Mouse (Mus musculus): ENCODE measurements around the gene Hexa. TPM values are rescaled to one million over a fixed set of nuclear protein-coding genes. Genes with fewer than 3 reads are reported as not detected.
A peak's percentile ranks its signal among the peaks of the same experiment; 100 is the strongest.

Hexa gene
- polyA plus RNA-seq, 1 experiment, result 81.2 TPM

- peaks cover 2% of the 10 kb centered on the region; the same call in 1 of the 2 replicates for H3K36me3 ChIP-seq (ENCODE audit: control insufficient read depth, insufficient read depth, low read length)
- no peak overlapping the region for H3K4me3 ChIP-seq (ENCODE audit: low read depth, low read length)
- WGBS, result 29% methylated on average over 6 of the region's 6 CpGs
- peak overlapping the region; percentile 82 for H3K27ac ChIP-seq (ENCODE audit: insufficient read depth, low read depth, low read length)
- no peak for TF ChIP-seq CTCF (IDR thresholded peaks at IDR 0.05; ENCODE audit: extremely low read depth, insufficient read length, insufficient replicate concordance, low read depth, low read length)
- no peak for TF ChIP-seq POLR2A (IDR thresholded peaks at IDR 0.05; ENCODE audit: low read depth, low read length)
- H3K4me1 ChIP-seq (ENCODE audit: control insufficient read depth, insufficient read depth, insufficient read length, low read length), result peaks cover 29% of the 10 kb centered on the region; the same call in 1 of the 2 replicates
- no peaks in the 10 kb centered on the region for H3K27me3 ChIP-seq (ENCODE audit: control insufficient read depth, insufficient read depth, low read length)
Observed at GRCm38 (mm10) chr9:59541617-59542016, 2.3 kb downstream of the Hexa start.

- H3K36me3 ChIP-seq (ENCODE audit: control insufficient read depth, insufficient read depth, low read length), result peaks cover 5% of the 10 kb centered on the region; the same call in 1 of the 2 replicates
- H3K27me3 ChIP-seq (ENCODE audit: control insufficient read depth, insufficient read depth, low read length), result no peaks in the 10 kb centered on the region
- peaks cover 27% of the 10 kb centered on the region; the same call in 1 of the 2 replicates for H3K4me1 ChIP-seq (ENCODE audit: control insufficient read depth, insufficient read depth, insufficient read length, low read length)
- H3K27ac ChIP-seq (ENCODE audit: insufficient read depth, low read depth, low read length), result no peak overlapping the region; the same call in 1 of the 2 replicates
- H3K4me3 ChIP-seq (ENCODE audit: low read depth, low read length), result no peak overlapping the region
- TF ChIP-seq POLR2A (IDR thresholded peaks at IDR 0.05; ENCODE audit: low read depth, low read length), result no peak
- TF ChIP-seq CTCF (IDR thresholded peaks at IDR 0.05; ENCODE audit: extremely low read depth, insufficient read length, insufficient replicate concordance, low read depth, low read length), result no peak
Observed at GRCm38 (mm10) chr9:59542766-59543324, 3.5 kb downstream of the Hexa start.

GRCm38 (mm10) chr9:59544739-59545138 lies 5.4 kb downstream of the Hexa start:
- Histone ChIP-seq H3K36me3 (ENCODE audit: control insufficient read depth, insufficient read depth, low read length) (peaks cover 8% of the 10 kb centered on the region; the same call in 1 of the 2 replicates), H3K27ac (ENCODE audit: insufficient read depth, low read depth, low read length) (peak overlapping the region; percentile 43), H3K27me3 (ENCODE audit: control insufficient read depth, insufficient read depth, low read length) (no peaks in the 10 kb centered on the region), H3K4me1 (ENCODE audit: control insufficient read depth, insufficient read depth, insufficient read length, low read length) (peaks cover 25% of the 10 kb centered on the region; the same call in 1 of the 2 replicates), H3K4me3 (ENCODE audit: low read depth, low read length) (no peak overlapping the region)
- 73% methylated on average over 5 of the region's 5 CpGs for WGBS
- TF ChIP-seq CTCF (IDR thresholded peaks at IDR 0.05; ENCODE audit: extremely low read depth, insufficient read length, insufficient replicate concordance, low read depth, low read length) (no peak), POLR2A (IDR thresholded peaks at IDR 0.05; ENCODE audit: low read depth, low read length) (no peak)

- WGBS, result 77% methylated on average over 1 of the region's 1 CpGs
- Histone ChIP-seq H3K4me3 (ENCODE audit: low read depth, low read length) (no peak overlapping the region), H3K27ac (ENCODE audit: insufficient read depth, low read depth, low read length) (no peak overlapping the region), H3K36me3 (ENCODE audit: control insufficient read depth, insufficient read depth, low read length) (peaks cover 8% of the 10 kb centered on the region; the same call in 1 of the 2 replicates), H3K27me3 (ENCODE audit: control insufficient read depth, insufficient read depth, low read length) (no peaks in the 10 kb centered on the region), H3K4me1 (ENCODE audit: control insufficient read depth, insufficient read depth, insufficient read length, low read length) (peaks cover 21% of the 10 kb centered on the region)
- TF ChIP-seq POLR2A (IDR thresholded peaks at IDR 0.05; ENCODE audit: low read depth, low read length), result no peak
- TF ChIP-seq CTCF (IDR thresholded peaks at IDR 0.05; ENCODE audit: extremely low read depth, insufficient read length, insufficient replicate concordance, low read depth, low read length), result no peak
Observed at GRCm38 (mm10) chr9:59547869-59548268, 8.5 kb downstream of the Hexa start.

- peaks cover 15% of the 10 kb centered on the region for H3K36me3 ChIP-seq (ENCODE audit: control insufficient read depth, insufficient read depth, low read length)
- no peak overlapping the region for H3K4me3 ChIP-seq (ENCODE audit: low read depth, low read length)
- 46% methylated on average over 2 of the region's 2 CpGs for WGBS
- no peaks in the 10 kb centered on the region for H3K27me3 ChIP-seq (ENCODE audit: control insufficient read depth, insufficient read depth, low read length)
- peaks cover 14% of the 10 kb centered on the region for H3K4me1 ChIP-seq (ENCODE audit: control insufficient read depth, insufficient read depth, insufficient read length, low read length)
- no peak for TF ChIP-seq CTCF (IDR thresholded peaks at IDR 0.05; ENCODE audit: extremely low read depth, insufficient read length, insufficient replicate concordance, low read depth, low read length)
- TF ChIP-seq POLR2A (IDR thresholded peaks at IDR 0.05; ENCODE audit: low read depth, low read length), result no peak
- H3K27ac ChIP-seq (ENCODE audit: insufficient read depth, low read depth, low read length), result no peak overlapping the region
Observed at GRCm38 (mm10) chr9:59548961-59549487, 9.7 kb downstream of the Hexa start.

- peaks cover 20% of the 10 kb centered on the region for H3K36me3 ChIP-seq (ENCODE audit: control insufficient read depth, insufficient read depth, low read length)
- no peak for TF ChIP-seq CTCF (IDR thresholded peaks at IDR 0.05; ENCODE audit: extremely low read depth, insufficient read length, insufficient replicate concordance, low read depth, low read length)
- no peak for TF ChIP-seq POLR2A (IDR thresholded peaks at IDR 0.05; ENCODE audit: low read depth, low read length)
- WGBS, result 91% methylated on average over 4 of the region's 4 CpGs
- no peak overlapping the region for H3K4me3 ChIP-seq (ENCODE audit: low read depth, low read length)
- peaks cover 7% of the 10 kb centered on the region for H3K4me1 ChIP-seq (ENCODE audit: control insufficient read depth, insufficient read depth, insufficient read length, low read length)
- H3K27ac ChIP-seq (ENCODE audit: insufficient read depth, low read depth, low read length), result no peak overlapping the region
- H3K27me3 ChIP-seq (ENCODE audit: control insufficient read depth, insufficient read depth, low read length), result no peaks in the 10 kb centered on the region
Observed at GRCm38 (mm10) chr9:59550077-59550476, 10.7 kb downstream of the Hexa start.

- Histone ChIP-seq H3K4me3 (ENCODE audit: low read depth, low read length) (no peak overlapping the region), H3K36me3 (ENCODE audit: control insufficient read depth, insufficient read depth, low read length) (peaks cover 26% of the 10 kb centered on the region), H3K27ac (ENCODE audit: insufficient read depth, low read depth, low read length) (no peak overlapping the region), H3K4me1 (ENCODE audit: control insufficient read depth, insufficient read depth, insufficient read length, low read length) (peaks cover 7% of the 10 kb centered on the region), H3K27me3 (ENCODE audit: control insufficient read depth, insufficient read depth, low read length) (no peaks in the 10 kb centered on the region)
- TF ChIP-seq CTCF (IDR thresholded peaks at IDR 0.05; ENCODE audit: extremely low read depth, insufficient read length, insufficient replicate concordance, low read depth, low read length) (no peak), POLR2A (IDR thresholded peaks at IDR 0.05; ENCODE audit: low read depth, low read length) (no peak)
- 75% methylated on average over 5 of the region's 5 CpGs for WGBS
Observed at GRCm38 (mm10) chr9:59551017-59551416, 11.7 kb downstream of the Hexa start.
